25 mouse cellular contexts compared by ENCODE assay signal in genomic region chr10:45303315-45304036, GRCm38 (mm10). TPM values are rescaled to one million over a fixed set of nuclear protein-coding genes. Genes with fewer than 3 reads are reported as not detected.
A peak's percentile ranks its signal among the peaks of the same experiment; 100 is the strongest.
DNase-seq lines count a peak whose midpoint lies in the region; ATAC-seq and TF ChIP-seq lines count a peak whose summit lies in the region.
"Had no signal": no experiment of that assay in that cellular context is flagged by ENCODE, and none has a peak within 500 bp of the region (broad histone marks: within the 10 kb centered on the region; RNA-seq: fewer than 3 reads in every experiment).

No protein-coding gene starts in this region.

- H3K4me2 ChIP-seq in intestine, embryonic 15.5 days (replicated peaks) = 0 out of 2 replicates have a peak overlapping the region, but pooled peaks have one; percentile 17
- H3K4me2 ChIP-seq in neural tube, embryonic 15.5 days = no peak overlapping the region
- H3K4me2 ChIP-seq: embryonic facial prominence, embryonic 13.5 days; forebrain, embryonic 12.5 days; heart, embryonic 11.5 days; hindbrain, embryonic 12.5 days; hindbrain, embryonic 15.5 days had no signal

- H3K27me3 ChIP-seq in intestine, embryonic 15.5 days (replicated peaks) = no peaks in the 10 kb centered on the region
- H3K27me3 ChIP-seq in neural tube, embryonic 15.5 days (replicated peaks) = no peaks in the 10 kb centered on the region
- H3K27me3 ChIP-seq: embryonic facial prominence, embryonic 13.5 days; forebrain, embryonic 12.5 days; hindbrain, embryonic 12.5 days; hindbrain, embryonic 15.5 days had no signal

- WGBS in intestine, embryonic 15.5 days = 29% methylated on average over 14 of the region's 14 CpGs
- 36% methylated on average over 14 of the region's 14 CpGs for WGBS in neural tube, embryonic 15.5 days

- no peak for TF ChIP-seq CTCF in gastrocnemius, adult 2 months (IDR thresholded peaks at IDR 0.05)
- no peak for TF ChIP-seq CTCF in left cerebral cortex, adult 2 months (IDR thresholded peaks at IDR 0.05)

- peak overlapping the region; percentile 67 for H3K27ac ChIP-seq in gastrocnemius, adult 2 months
- H3K27ac ChIP-seq in intestine, embryonic 15.5 days = no peak overlapping the region
- no peak overlapping the region for H3K27ac ChIP-seq in neural tube, embryonic 15.5 days (replicated peaks)
- H3K27ac ChIP-seq in left cerebral cortex, adult 2 months = no peak overlapping the region
- H3K27ac ChIP-seq: embryonic facial prominence, embryonic 10.5 days; embryonic facial prominence, embryonic 13.5 days; forebrain, embryonic 12.5 days; heart, adult 2 months; hindbrain, embryonic 12.5 days; hindbrain, embryonic 15.5 days had no signal

- no peak for DNase-seq in gastrocnemius, adult 2 months
- no peak for DNase-seq in gastrocnemius, postnatal 14 days
- peak; percentile 5 for DNase-seq in NIH3T3 (ENCODE audit: low read depth)
- no peak for DNase-seq in left cerebral cortex, adult 2 months (ENCODE audit: extremely low spot score in 1 of 2, low spot score in 2 of 2)
- no peak for DNase-seq in right cerebral cortex, postnatal 10 days (ENCODE audit: low spot score in 2 of 2)
- DNase-seq: adrenal gland, adult 8-10 months; adrenal gland, postnatal 25 days; cerebellum, adult 11-12 months; cerebellum, adult 8-10 months; cerebellum, postnatal 10 days; cerebellum, postnatal 36 days; embryo, embryonic 11 days; gastrocnemius, postnatal 25 days; heart, adult 2 months had no signal

- H3K36me3 ChIP-seq in intestine, embryonic 15.5 days = no peaks in the 10 kb centered on the region
- no peaks in the 10 kb centered on the region for H3K36me3 ChIP-seq in neural tube, embryonic 15.5 days
- H3K36me3 ChIP-seq: embryonic facial prominence, embryonic 10.5 days; embryonic facial prominence, embryonic 13.5 days; forebrain, embryonic 12.5 days; hindbrain, embryonic 12.5 days; hindbrain, embryonic 15.5 days had no signal

- no peaks in the 10 kb centered on the region for H3K9me3 ChIP-seq in intestine, embryonic 15.5 days
- H3K9me3 ChIP-seq in neural tube, embryonic 15.5 days (replicated peaks) = no peaks in the 10 kb centered on the region
- H3K9me3 ChIP-seq: embryonic facial prominence, embryonic 10.5 days; embryonic facial prominence, embryonic 13.5 days; forebrain, embryonic 12.5 days; hindbrain, embryonic 12.5 days; hindbrain, embryonic 15.5 days had no signal

- no peaks in the 10 kb centered on the region for H3K4me1 ChIP-seq in intestine, embryonic 15.5 days (replicated peaks)
- H3K4me1 ChIP-seq in neural tube, embryonic 15.5 days = 0 out of 2 replicates have a peak, but pooled peaks cover 5% of the 10 kb centered on the region
- H3K4me1 ChIP-seq: embryonic facial prominence, embryonic 10.5 days; embryonic facial prominence, embryonic 13.5 days; forebrain, embryonic 12.5 days; hindbrain, embryonic 12.5 days; hindbrain, embryonic 15.5 days had no signal

- no peak overlapping the region for H3K9ac ChIP-seq in intestine, embryonic 15.5 days
- no peak overlapping the region for H3K9ac ChIP-seq in neural tube, embryonic 15.5 days (replicated peaks)
- H3K9ac ChIP-seq: embryonic facial prominence, embryonic 13.5 days; forebrain, embryonic 12.5 days; hindbrain, embryonic 12.5 days; hindbrain, embryonic 15.5 days had no signal

- ATAC-seq in intestine, embryonic 15.5 days = peak; percentile 90
- ATAC-seq in neural tube, embryonic 15.5 days (ENCODE audit: low FRiP score) = 0 out of 2 replicates have a peak, but pooled peaks have one; percentile 11
- ATAC-seq: forebrain, embryonic 16.5 days had no signal

- intact Hi-C loops in gastrocnemius, adult 2 months (cut with DNase I) = no loop called here
- intact Hi-C loops in gastrocnemius, postnatal 14 days (cut with DNase I; ENCODE audit: low total_unique reads) = no loop called here
- intact Hi-C loops in left cerebral cortex, adult 2 months (cut with DNase I) = no loop called here

- no peak overlapping the region for H3K4me3 ChIP-seq in gastrocnemius, adult 2 months
- H3K4me3 ChIP-seq in intestine, embryonic 15.5 days (replicated peaks) = no peak overlapping the region
- no peak overlapping the region for H3K4me3 ChIP-seq in neural tube, embryonic 15.5 days (replicated peaks)
- no peak overlapping the region for H3K4me3 ChIP-seq in left cerebral cortex, adult 2 months
- H3K4me3 ChIP-seq: embryonic facial prominence, embryonic 10.5 days; embryonic facial prominence, embryonic 13.5 days; erythroblast, embryonic 14.5 days; forebrain, embryonic 12.5 days; heart, adult 2 months; hindbrain, embryonic 12.5 days; hindbrain, embryonic 15.5 days had no signal

RNA-seq across cellular contexts. Expression of gene Bves, which starts 32.1 kb away (rescaled TPM):
- 10 to 100 TPM; 36.3 to 41.6 TPM for total RNA-seq in gastrocnemius, adult 2 months (2021)
- total RNA-seq in gastrocnemius, postnatal 14 days (2021) = 10 to 100 TPM; 35.0 to 37.2 TPM
- 4.1 and 4.8 TPM in 2 replicates for polyA plus RNA-seq in intestine, embryonic 15.5 days (2015; fragmentation: Nextera tagmentation; extraction: Ambion mirVana)
- 3.0 and 3.3 TPM in 2 replicates for polyA plus RNA-seq in neural tube, embryonic 15.5 days (2015; fragmentation: Nextera tagmentation; extraction: Ambion mirVana)
- total RNA-seq in left cerebral cortex, adult 2 months (2021) = 1 to 10 TPM in 1 of 2 experiments, under 1 TPM in 1; 0.43 to 1.1 TPM
- total RNA-seq: hematopoietic stem cell, adult 5-6 weeks had no signal
- polyA plus RNA-seq: erythroblast, embryonic 14.5 days had no signal

Comparison
In these comparisons a context has a peak if more than half of its experiments do, and no peak if none do; other contexts are left out.
1. RNA of gene Bves, which starts 32.1 kb away (total RNA-seq): 36.3 to 41.6 TPM in gastrocnemius, adult 2 months and 35.0 to 37.2 TPM in gastrocnemius, postnatal 14 days; 0.43 to 1.1 TPM in left cerebral cortex, adult 2 months; every median in the first group is over 10 times any median in the second.